Mouse (Mus musculus) cortical plate, adult 2 months (tissue): Measurements from ENCODE around the gene Cbx4. TPM values are rescaled to one million over a fixed set of nuclear protein-coding genes. Genes with fewer than 3 reads are reported as not detected.
"Not testable (repeated sequence)": the region's sequence is repeated elsewhere in the genome, so short reads cannot be mapped to it uniquely, and the experiment has no call there.

Experiments used
- H3K27ac ChIP-seq: fragments of 200-500 bp; 2 replicates; pipeline ENCODE4 v1.5.1; 2012; ENCODE audit warnings: low read length, control low read depth, inconsistent platforms; ENCODE audit not compliant: insufficient read depth
- H3K4me1 ChIP-seq: fragments of 200-500 bp; 2 replicates; pipeline ENCODE4 v1.6.1; 2011; ENCODE audit warnings: low read length; ENCODE audit not compliant: control insufficient read depth, insufficient read depth
- H3K4me3 ChIP-seq: fragments of 200-500 bp; 2 replicates; pipeline ENCODE4 v1.5.1; 2011; ENCODE audit warnings: mild to moderate bottlenecking, low read length, control low read depth; ENCODE audit not compliant: insufficient read depth
- CTCF ChIP-seq: fragments of 200-500 bp; IDR thresholded peaks from 2 replicates; pipeline ENCODE4 v1.5.1; 2011; ENCODE audit warnings: mild to moderate bottlenecking, control low read depth, low read length; ENCODE audit not compliant: insufficient read depth; ENCODE audit errors: extremely low read depth
- POLR2A ChIP-seq: fragments of 200-500 bp; IDR thresholded peaks from 2 replicates; pipeline ENCODE4 v1.6.1; 2011; ENCODE audit warnings: mild to moderate bottlenecking, low read length, control low read depth; ENCODE audit not compliant: insufficient read depth; ENCODE audit errors: extremely low read depth
- polyA plus RNA-seq: library from polyadenylated mRNA; depleted of rRNA; stranded (reverse); fragments of >200 nt; gene quantifications from 2 replicates; pipeline ENCODE4 v1.2.3, GENCODE M21; 2012

Cbx4 gene
- polyA plus RNA-seq, 1 experiment, result 47.5 TPM

- no peak overlapping the region for H3K4me3 ChIP-seq
- H3K27ac ChIP-seq, result no peak overlapping the region
- TF ChIP-seq CTCF (no peak), POLR2A (no peak)
- no peaks in the 10 kb centered on the region; the same call in 1 of the 2 replicates for H3K4me1 ChIP-seq
Observed at GRCm38 (mm10) chr11:119111345-119111744, 25.3 kb upstream of the Cbx4 start.

- TF ChIP-seq CTCF, result no peak
- TF ChIP-seq POLR2A, result no peak
- H3K4me1 ChIP-seq, result no peaks in the 10 kb centered on the region; the same call in 1 of the 2 replicates
- H3K4me3 ChIP-seq, result no peak overlapping the region
- H3K27ac ChIP-seq, result no peak overlapping the region
Observed at GRCm38 (mm10) chr11:119109415-119110071, 23.5 kb upstream of the Cbx4 start.

GRCm38 (mm10) chr11:119108573-119109263 is 22.7 kb upstream of the Cbx4 start:
- no peak overlapping the region for H3K4me3 ChIP-seq
- no peaks in the 10 kb centered on the region; the same call in 1 of the 2 replicates for H3K4me1 ChIP-seq
- H3K27ac ChIP-seq, result no peak overlapping the region
- TF ChIP-seq CTCF, result no peak
- TF ChIP-seq POLR2A, result no peak

GRCm38 (mm10) chr11:119106289-119106688 is 20.3 kb upstream of the Cbx4 start:
- H3K4me3 ChIP-seq, result no peak overlapping the region
- no peak overlapping the region for H3K27ac ChIP-seq
- no peaks in the 10 kb centered on the region; the same call in 1 of the 2 replicates for H3K4me1 ChIP-seq
- no peak for TF ChIP-seq POLR2A

GRCm38 (mm10) chr11:119105748-119106147 is 19.7 kb upstream of the Cbx4 start:
- TF ChIP-seq POLR2A, result no peak
- no peak for TF ChIP-seq CTCF
- Histone ChIP-seq H3K4me3 (no peak overlapping the region), H3K27ac (no peak overlapping the region), H3K4me1 (no peaks in the 10 kb centered on the region; the same call in 1 of the 2 replicates)

GRCm38 (mm10) chr11:119105071-119105609 is 19.1 kb upstream of the Cbx4 start:
- Histone ChIP-seq H3K4me3 (no peak overlapping the region), H3K27ac (no peak overlapping the region), H3K4me1 (no peaks in the 10 kb centered on the region; the same call in 1 of the 2 replicates)
- TF ChIP-seq POLR2A (no peak), CTCF (no peak)

GRCm38 (mm10) chr11:119103991-119104390 is 18.0 kb upstream of the Cbx4 start:
- H3K4me1 ChIP-seq, result no peaks in the 10 kb centered on the region
- TF ChIP-seq CTCF (no peak), POLR2A (no peak)
- no peak overlapping the region for H3K27ac ChIP-seq
- H3K4me3 ChIP-seq, result no peak overlapping the region

- not testable (repeated sequence) for H3K27ac ChIP-seq, H3K4me3 ChIP-seq, H3K4me1 ChIP-seq
Observed at GRCm38 (mm10) chr11:119100355-119100754, 14.3 kb upstream of the Cbx4 start.

- no peak for TF ChIP-seq POLR2A
- TF ChIP-seq CTCF, result no peak
- no peaks in the 10 kb centered on the region for H3K4me1 ChIP-seq
- H3K4me3 ChIP-seq, result no peak overlapping the region
- no peak overlapping the region for H3K27ac ChIP-seq
Observed at GRCm38 (mm10) chr11:119098202-119098601, 12.2 kb upstream of the Cbx4 start.

GRCm38 (mm10) chr11:119095441-119095840 is 9.4 kb upstream of the Cbx4 start:
- H3K4me3 ChIP-seq, result no peak overlapping the region
- H3K27ac ChIP-seq, result no peak overlapping the region
- no peak for TF ChIP-seq POLR2A
- no peak for TF ChIP-seq CTCF
- no peaks in the 10 kb centered on the region for H3K4me1 ChIP-seq

GRCm38 (mm10) chr11:119093322-119093721 is 7.3 kb upstream of the Cbx4 start:
- Histone ChIP-seq H3K27ac (no peak overlapping the region), H3K4me3 (no peak overlapping the region), H3K4me1 (no peaks in the 10 kb centered on the region)
- no peak for TF ChIP-seq CTCF
- no peak for TF ChIP-seq POLR2A
